Mouse (Mus musculus) heart, postnatal 25 days (tissue): ENCODE measurements at regions not wholly inside any gene's neighbourhood (a gene's known extent, or its start where the extent isn't known, plus 50 kb on each side); places are given as distances from the start of the nearest gene placed in this dataset.

Experiments
- DNase-seq: peaks from one replicate; pipeline ENCODE4 v3.0.0; 2022; ENCODE audit warnings: low spot score
- intact Hi-C: fragments of 180-260 bp; cut with DNase I; formaldehyde crosslinking; loops from one replicate; pipeline ENCODE4 v1.15.1; 2025

GRCm38 (mm10) chr9:113340838-113341237 lies 367.2 kb downstream of the Pdcd6ip start:
- no peak for DNase-seq
- intact Hi-C loops: no loop called here

DNA sequence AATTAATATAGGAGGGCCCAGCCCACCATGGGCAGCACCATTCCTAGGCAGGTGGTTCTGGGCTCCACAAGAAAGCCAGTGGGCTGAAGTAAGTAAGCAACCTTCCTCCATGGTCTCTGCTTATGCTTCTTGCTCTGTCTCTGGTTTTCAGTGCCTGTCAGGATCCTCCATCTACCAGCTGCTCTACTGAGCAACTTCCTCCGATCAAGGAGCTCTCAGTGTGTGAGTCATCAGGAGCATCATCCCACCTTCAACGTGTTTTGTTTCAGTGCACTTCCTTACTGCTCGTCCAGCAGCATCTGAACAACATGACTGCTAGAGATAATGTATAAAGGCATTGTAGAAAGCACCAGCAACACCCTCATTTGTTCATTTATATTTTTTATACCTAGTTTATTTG lies 368.0 kb downstream of the Pdcd6ip start:
- intact Hi-C loops: no loop called here
- no peak for DNase-seq

DNA sequence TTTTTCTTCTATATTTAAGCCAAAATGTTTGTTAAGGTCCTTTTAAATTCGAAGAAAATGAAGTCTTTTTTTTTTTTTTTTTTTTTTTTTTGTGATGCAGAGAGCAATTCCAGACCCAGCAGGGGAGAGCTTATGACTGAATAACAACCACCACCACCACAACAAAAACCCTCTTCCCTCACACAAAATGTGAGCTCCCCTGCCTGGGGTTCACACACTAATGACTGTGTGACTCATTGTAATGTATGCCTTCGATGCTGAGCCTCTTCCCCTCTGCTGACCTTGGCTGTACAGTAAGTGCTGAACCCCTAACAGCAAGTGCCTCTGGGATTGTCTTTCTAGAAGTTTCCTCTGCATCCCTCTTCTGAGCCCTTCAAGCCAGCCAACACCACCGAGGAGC lies 383.6 kb downstream of the Pdcd6ip start:
- intact Hi-C loops: no loop called here

DNA sequence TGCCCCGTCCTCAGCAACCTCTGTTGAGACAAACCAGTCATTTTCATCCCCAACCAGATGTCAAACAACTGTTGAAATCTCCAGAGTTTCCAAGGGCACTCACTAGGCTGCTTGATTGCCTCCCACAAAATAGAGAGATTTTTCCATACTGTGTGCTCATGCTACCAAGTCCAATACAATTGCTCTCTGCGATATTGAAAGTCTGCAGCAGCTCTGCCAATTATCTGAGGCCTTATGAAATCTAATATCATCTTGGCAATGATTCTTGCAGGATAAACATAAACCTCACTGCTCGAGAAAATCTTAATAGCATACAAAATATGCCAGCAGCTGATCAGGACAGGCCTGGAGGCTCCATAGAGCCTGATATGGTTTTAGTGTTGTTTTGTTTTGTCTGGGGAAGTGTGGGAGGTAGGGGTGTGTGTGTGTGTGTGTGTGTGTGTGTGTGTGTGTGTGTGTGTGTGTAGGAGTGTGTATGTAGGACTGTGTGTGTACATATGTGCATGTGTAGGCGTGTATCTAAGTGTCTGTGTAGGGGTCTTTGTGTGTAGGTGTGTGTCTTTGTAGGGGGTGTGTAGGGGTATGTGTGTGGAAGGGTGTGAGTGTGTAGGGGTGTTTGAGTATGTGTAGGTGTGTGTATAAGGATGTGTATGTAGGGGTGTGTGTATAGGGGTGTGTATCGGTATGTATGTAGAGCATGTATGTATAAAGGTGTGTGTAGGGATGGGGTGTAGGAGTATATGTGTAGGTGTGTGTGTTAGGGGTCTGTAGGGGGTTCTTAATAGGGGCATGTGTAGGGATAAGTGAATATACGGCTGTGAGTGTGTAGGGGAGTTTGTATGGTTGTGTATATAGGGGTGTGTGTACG lies 398.1 kb downstream of the Pdcd6ip start:
- intact Hi-C loops: no loop called here
- DNase-seq: no peak

More for the DNA sequence above, 383.6 kb downstream of the Pdcd6ip start:
- DNase-seq: no peak

GRCm38 (mm10) chr9:113305761-113306160 lies 402.3 kb downstream of the Pdcd6ip start:
- no peak for DNase-seq
- intact Hi-C loops: no loop called here

DNA sequence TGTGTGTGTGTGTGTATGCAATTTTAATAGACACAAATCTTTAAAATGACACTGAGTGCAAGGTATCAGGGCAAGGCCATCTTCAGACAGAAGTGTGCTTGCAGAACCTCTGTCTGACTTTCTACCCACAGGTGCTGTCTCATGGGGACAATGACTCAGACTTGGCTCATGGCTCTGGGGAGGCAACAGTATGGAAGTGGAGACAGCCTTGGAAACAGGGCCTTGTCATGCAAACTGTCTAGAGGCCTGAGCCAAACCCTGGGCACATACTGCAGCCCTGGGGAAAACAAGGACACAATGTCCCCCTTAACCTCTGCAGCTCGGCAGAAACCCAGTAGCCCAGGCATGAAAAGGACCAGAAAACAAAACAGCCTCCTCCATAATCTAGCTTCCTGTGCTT lies 405.6 kb downstream of the Pdcd6ip start:
- intact Hi-C loops: no loop called here
- DNase-seq: no peak

GRCm38 (mm10) chr9:113300846-113301245 lies 407.2 kb downstream of the Pdcd6ip start:
- intact Hi-C loops: no loop called here

GRCm38 (mm10) chr9:113299900-113300299 lies 408.2 kb downstream of the Pdcd6ip start:
- intact Hi-C loops: no loop called here
- no peak for DNase-seq

More at GRCm38 (mm10) chr9:113300846-113301245, 407.2 kb downstream of the Pdcd6ip start:
- no peak for DNase-seq

DNA sequence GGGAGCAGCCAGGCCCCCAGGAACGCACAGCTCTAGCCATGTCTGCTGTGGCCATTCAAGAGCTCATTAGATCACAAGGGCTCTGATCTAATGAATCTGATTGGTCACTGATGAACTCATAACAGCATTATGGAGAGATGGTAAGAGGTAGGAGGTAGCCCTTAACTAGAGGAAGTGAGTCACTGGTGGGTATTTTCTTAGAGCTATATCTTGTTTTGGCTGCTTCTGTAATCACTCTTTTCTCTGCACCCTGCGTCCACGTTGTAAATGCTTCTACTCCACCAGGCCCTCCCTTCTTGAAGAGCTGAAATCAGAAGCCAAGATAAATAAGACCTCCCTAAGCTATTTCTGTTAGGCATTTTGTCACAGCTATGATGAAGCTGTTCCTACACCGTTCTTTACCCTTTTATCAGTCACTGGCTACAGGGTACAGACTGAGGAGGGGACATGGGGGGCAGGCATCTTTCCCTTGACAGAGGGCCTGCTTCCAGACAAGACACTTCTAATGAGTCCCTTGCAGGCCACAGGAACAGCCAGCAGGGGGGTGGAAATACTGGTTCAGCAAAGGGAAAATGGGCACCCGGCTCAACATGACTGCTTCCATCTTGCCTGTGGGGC lies 412.1 kb downstream of the Pdcd6ip start:
- intact Hi-C loops: no loop called here
- DNase-seq: no peak

DNA sequence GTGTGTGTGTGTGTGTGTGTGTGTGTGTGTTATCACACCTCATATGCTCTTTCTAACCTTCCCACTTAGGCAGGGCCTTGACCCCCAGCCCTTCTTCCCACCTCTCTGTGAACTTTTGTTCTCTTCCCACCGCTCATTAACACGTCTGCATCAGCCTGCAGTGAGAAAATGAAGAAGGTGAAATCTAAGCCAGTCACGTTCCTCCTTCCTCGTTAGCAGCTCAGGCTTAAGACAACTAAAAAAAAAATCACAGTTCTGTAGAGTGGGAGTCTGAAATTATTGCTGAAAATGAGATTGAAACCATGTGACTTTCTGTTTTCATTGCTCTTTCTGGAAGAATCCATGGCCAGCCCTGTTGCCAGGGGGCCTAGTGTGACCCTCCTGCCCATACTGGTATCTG lies 420.7 kb downstream of the Pdcd6ip start:
- intact Hi-C loops: no loop called here
- no peak for DNase-seq

DNA sequence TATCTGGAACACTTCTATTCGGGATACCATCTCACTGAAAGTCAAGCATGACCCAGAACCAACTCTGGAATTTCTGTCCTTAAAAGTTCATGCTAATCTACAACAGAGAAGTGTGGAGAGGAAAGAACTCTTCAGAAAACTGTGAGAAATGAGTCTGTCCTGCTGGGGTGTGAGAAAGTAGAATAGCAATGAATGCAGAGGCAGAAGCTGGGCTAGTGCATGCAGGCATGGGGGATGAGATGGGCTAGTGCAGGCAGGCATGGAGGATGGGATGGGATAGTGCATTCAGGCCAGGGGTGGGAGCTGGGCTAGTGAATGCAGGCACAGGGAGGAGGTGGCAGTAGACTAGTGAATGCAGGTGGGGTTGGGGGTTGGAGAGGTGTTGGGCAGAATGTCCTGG lies 424.8 kb downstream of the Pdcd6ip start:
- no peak for DNase-seq
- intact Hi-C loops: no loop called here

DNA sequence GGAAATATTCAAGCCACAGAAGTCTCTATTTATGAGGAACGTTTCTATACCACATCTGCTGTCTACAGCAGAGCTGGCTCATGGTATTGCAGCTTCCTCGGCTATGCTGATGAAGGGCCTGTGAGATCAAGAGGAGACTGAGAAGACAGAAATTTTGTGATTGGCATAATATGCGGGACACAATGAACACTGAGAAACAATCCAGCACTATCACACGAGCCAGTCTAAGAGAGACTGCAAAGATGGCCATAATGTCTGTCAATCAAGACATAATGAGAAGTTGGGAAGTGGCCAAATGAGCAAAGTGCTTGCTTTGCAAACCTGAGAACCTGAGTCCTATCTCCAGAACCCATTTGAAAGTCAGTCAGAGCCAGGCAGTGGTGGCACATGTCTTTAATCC lies 437.5 kb downstream of the Pdcd6ip start:
- intact Hi-C loops: no loop called here
- DNase-seq: no peak

GRCm38 (mm10) chr9:113267696-113268095 lies 440.4 kb downstream of the Pdcd6ip start:
- DNase-seq: no peak
- intact Hi-C loops: no loop called here

GRCm38 (mm10) chr9:113263636-113264035 lies 444.4 kb downstream of the Pdcd6ip start:
- intact Hi-C loops: no loop called here

DNA sequence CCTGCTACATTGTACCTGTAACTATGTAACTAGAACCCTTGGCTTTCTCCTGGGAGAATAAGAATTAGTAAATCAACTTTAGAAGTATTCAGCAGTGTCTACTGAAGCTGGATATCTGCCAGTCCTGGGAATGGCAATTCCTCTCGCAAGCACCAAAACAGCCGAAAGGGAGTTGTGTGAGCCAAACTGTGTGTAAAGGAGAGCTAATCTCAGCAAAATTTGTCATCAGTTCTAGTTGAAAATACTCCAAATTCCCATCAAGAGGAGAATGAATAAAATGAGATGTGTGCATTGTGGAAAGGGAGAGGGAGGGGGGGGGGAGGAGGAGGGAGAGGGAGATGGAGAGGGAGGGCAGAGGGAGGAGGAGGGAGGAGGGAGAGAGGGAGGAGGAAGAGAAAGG lies 447.8 kb downstream of the Pdcd6ip start:
- DNase-seq: no peak

More at GRCm38 (mm10) chr9:113263636-113264035, 444.4 kb downstream of the Pdcd6ip start:
- DNase-seq: no peak

GRCm38 (mm10) chr9:113258556-113258955 lies 449.5 kb downstream of the Pdcd6ip start:
- intact Hi-C loops: no loop called here
- no peak for DNase-seq

More for the DNA sequence above, 447.8 kb downstream of the Pdcd6ip start:
- intact Hi-C loops: no loop called here

- intact Hi-C loops: no loop called here
- no peak for DNase-seq
Measured at GRCm38 (mm10) chr9:113248703-113249274, 459.3 kb downstream of the Pdcd6ip start.

DNA sequence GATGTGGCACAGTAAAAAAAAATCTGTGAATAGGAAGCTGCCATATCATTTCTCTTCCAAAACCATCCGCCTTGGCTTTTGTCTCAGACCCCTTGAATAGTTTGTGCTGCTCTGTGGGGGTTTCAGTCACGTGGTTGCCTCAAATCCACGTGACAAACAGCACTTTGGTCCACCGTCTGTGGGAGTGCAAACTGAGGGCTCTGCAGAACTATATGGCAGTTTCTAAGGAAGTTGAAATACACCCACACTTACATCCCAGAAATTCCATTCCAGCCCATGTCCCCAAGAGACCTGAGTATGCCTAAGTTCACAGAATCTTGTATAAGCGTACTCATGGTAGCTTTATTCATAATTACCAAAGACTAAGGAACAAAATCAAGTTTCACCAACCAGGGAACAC lies 460.1 kb downstream of the Pdcd6ip start:
- no peak for DNase-seq
- intact Hi-C loops: no loop called here

DNA sequence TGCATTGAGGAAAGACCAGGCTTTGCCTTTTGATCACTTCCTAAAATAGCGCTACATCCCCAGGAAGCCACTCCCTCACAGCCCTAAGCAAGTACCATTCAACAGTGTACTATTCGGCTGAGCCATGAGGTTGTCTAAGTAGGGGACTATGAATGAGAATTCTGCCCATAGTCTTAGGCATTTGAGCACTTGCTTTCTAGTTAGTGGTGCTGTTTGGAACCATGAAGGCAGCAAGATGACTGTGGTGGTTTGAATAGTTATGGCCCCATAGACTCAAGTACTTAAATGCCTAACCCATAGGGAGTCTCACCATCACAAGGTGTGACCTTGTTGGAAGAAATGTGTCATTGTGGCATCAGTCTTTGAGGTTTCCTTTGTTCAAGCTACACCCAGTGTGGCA lies 464.2 kb downstream of the Pdcd6ip start:
- intact Hi-C loops: no loop called here
- no peak for DNase-seq

- DNase-seq: no peak
- intact Hi-C loops: no loop called here
Measured at GRCm38 (mm10) chr9:113233370-113233769, 474.7 kb downstream of the Pdcd6ip start.

GRCm38 (mm10) chr9:113229391-113229790 lies 478.7 kb downstream of the Pdcd6ip start:
- no peak for DNase-seq
- intact Hi-C loops: no loop called here
